ENCODE assay signal across 9 mouse cellular contexts in genomic region chr2:69713626-69714014, GRCm38 (mm10). TPM values are rescaled to one million over a fixed set of nuclear protein-coding genes. Genes with fewer than 3 reads are reported as not detected.
DNase-seq lines count a peak whose midpoint lies in the region; ATAC-seq and TF ChIP-seq lines count a peak whose summit lies in the region.
"Had no signal": no experiment of that assay in that cellular context is flagged by ENCODE, and none has a peak within 500 bp of the region (broad histone marks: within the 10 kb centered on the region; RNA-seq: fewer than 3 reads in every experiment).

No protein-coding gene starts in this region.

- peaks cover 8% of the 10 kb centered on the region; the same call in 1 of the 2 replicates for H3K36me3 ChIP-seq in heart, postnatal 0 days (replicated peaks; ENCODE audit: control insufficient read depth, insufficient read depth, low read length)
- H3K36me3 ChIP-seq in embryonic facial prominence, embryonic 10.5 days (replicated peaks): peaks cover 11% of the 10 kb centered on the region
- H3K36me3 ChIP-seq in hindbrain, embryonic 16.5 days (ENCODE audit: control insufficient read depth, insufficient read depth, low read length): no peaks in the 10 kb centered on the region
- 0 out of 2 replicates have a peak, but pooled peaks cover 6% of the 10 kb centered on the region for H3K36me3 ChIP-seq in midbrain, embryonic 14.5 days (ENCODE audit: control insufficient read depth, insufficient read depth, low read length)

- H3K9me3 ChIP-seq in heart, postnatal 0 days (replicated peaks; ENCODE audit: control insufficient read depth, low read length): no peaks in the 10 kb centered on the region
- H3K9me3 ChIP-seq in embryonic facial prominence, embryonic 10.5 days: no peaks in the 10 kb centered on the region
- H3K9me3 ChIP-seq in hindbrain, embryonic 16.5 days (ENCODE audit: control insufficient read depth, low read length): no peaks in the 10 kb centered on the region
- no peaks in the 10 kb centered on the region for H3K9me3 ChIP-seq in midbrain, embryonic 14.5 days (ENCODE audit: control insufficient read depth, low read length)

- no peak for DNase-seq in heart, postnatal 0 days (ENCODE audit: low spot score)
- DNase-seq in heart, adult 9 months (ENCODE audit: low spot score in 2 of 2): no peak
- DNase-seq in embryonic facial prominence, embryonic 10.5 days (ENCODE audit: low spot score): no peak
- DNase-seq in midbrain, embryonic 14.5 days: no peak
- DNase-seq in spleen, adult 18-20 months: no peak
- no peak for DNase-seq in thymus, postnatal 4 days
- no peak for DNase-seq in frontal cortex, postnatal 10 days (ENCODE audit: low spot score in 2 of 2)

- no peak overlapping the region; the same call in 1 of the 2 replicates for H3K9ac ChIP-seq in heart, postnatal 0 days (replicated peaks; ENCODE audit: low read depth, low read length)
- H3K9ac ChIP-seq in hindbrain, embryonic 16.5 days (ENCODE audit: low read depth, low read length): peak overlapping the region; percentile 91; the same call in 1 of the 2 replicates
- H3K9ac ChIP-seq in midbrain, embryonic 14.5 days (replicated peaks; ENCODE audit: low read length): no peak overlapping the region

- H3K4me2 ChIP-seq in heart, postnatal 0 days (ENCODE audit: low read depth, low read length): peak overlapping the region; percentile 90; the same call in 1 of the 2 replicates
- H3K4me2 ChIP-seq in hindbrain, embryonic 16.5 days (ENCODE audit: low read length): peak overlapping the region; percentile 79
- H3K4me2 ChIP-seq in midbrain, embryonic 14.5 days (ENCODE audit: low read length): peak overlapping the region; percentile 72

- WGBS in heart, postnatal 0 days: 26% methylated on average over 4 of the region's 4 CpGs
- WGBS in embryonic facial prominence, embryonic 10.5 days: 29% methylated on average over 4 of the region's 4 CpGs
- WGBS in hindbrain, embryonic 16.5 days: 22% methylated on average over 4 of the region's 4 CpGs
- 30% methylated on average over 4 of the region's 4 CpGs for WGBS in midbrain, embryonic 14.5 days

- H3K4me1 ChIP-seq in heart, postnatal 0 days (ENCODE audit: control insufficient read depth, insufficient read depth): 0 out of 2 replicates have a peak, but pooled peaks cover 6% of the 10 kb centered on the region
- H3K4me1 ChIP-seq in embryonic facial prominence, embryonic 10.5 days: peaks cover 7% of the 10 kb centered on the region
- peaks cover 5% of the 10 kb centered on the region for H3K4me1 ChIP-seq in hindbrain, embryonic 16.5 days (ENCODE audit: control insufficient read depth, insufficient read depth, low read depth, low read length)
- H3K4me1 ChIP-seq in midbrain, embryonic 14.5 days (ENCODE audit: control insufficient read depth, insufficient read depth, low read length): 0 out of 2 replicates have a peak, but pooled peaks cover 2% of the 10 kb centered on the region

- no peak overlapping the region for H3K27ac ChIP-seq in heart, postnatal 0 days (ENCODE audit: low read depth)
- H3K27ac ChIP-seq in embryonic facial prominence, embryonic 10.5 days (replicated peaks): no peak overlapping the region
- H3K27ac ChIP-seq in hindbrain, embryonic 16.5 days (ENCODE audit: low read depth, low read length): no peak overlapping the region
- no peak overlapping the region for H3K27ac ChIP-seq in midbrain, embryonic 14.5 days (replicated peaks; ENCODE audit: low read depth, low read length)

- TF ChIP-seq EP300 in heart, postnatal 0 days (IDR thresholded peaks at IDR 0.05; ENCODE audit: low read depth): no peak

- H3K27me3 ChIP-seq in heart, postnatal 0 days (ENCODE audit: control insufficient read depth, insufficient read depth, low read length): no peaks in the 10 kb centered on the region
- H3K27me3 ChIP-seq in embryonic facial prominence, embryonic 10.5 days (replicated peaks; ENCODE audit: low read depth, poor library complexity, severe bottlenecking): no peaks in the 10 kb centered on the region
- no peaks in the 10 kb centered on the region; the same call in 1 of the 2 replicates for H3K27me3 ChIP-seq in hindbrain, embryonic 16.5 days (replicated peaks; ENCODE audit: control insufficient read depth, insufficient read depth, low read length)
- no peaks in the 10 kb centered on the region for H3K27me3 ChIP-seq in midbrain, embryonic 14.5 days (ENCODE audit: control insufficient read depth, insufficient read depth, low read length)

- ATAC-seq in heart, postnatal 0 days (ENCODE audit: insufficient read depth, low read depth): no peak
- ATAC-seq in hindbrain, embryonic 16.5 days: peak; percentile 56; the same call in 1 of the 2 replicates
- ATAC-seq in midbrain, embryonic 14.5 days (ENCODE audit: low FRiP score, low TSS enrichment): peak; percentile 51; the same call in 1 of the 2 replicates

- TF ChIP-seq CTCF in heart, postnatal 0 days (IDR thresholded peaks at IDR 0.05; ENCODE audit: low read depth): no peak

- peak overlapping the region; percentile 80 for H3K4me3 ChIP-seq in heart, postnatal 0 days (ENCODE audit: low read depth, low read length)
- peak overlapping the region; percentile 87 for H3K4me3 ChIP-seq in embryonic facial prominence, embryonic 10.5 days
- H3K4me3 ChIP-seq in hindbrain, embryonic 16.5 days (ENCODE audit: low read length): peak overlapping the region; percentile 90
- peak overlapping the region; percentile 58 for H3K4me3 ChIP-seq in midbrain, embryonic 14.5 days (replicated peaks; ENCODE audit: low read depth, low read length)

RNA-seq across cellular contexts. Expression of gene Fastkd1, which starts 0.3 kb away (rescaled TPM):
- 22.5 and 40.3 TPM in 2 replicates for total RNA-seq in heart, postnatal 0 days (2014; rRNA removed; ENCODE audit: low replicate concordance)
- polyA plus RNA-seq in heart, postnatal 0 days (2015; fragmentation: Nextera tagmentation; extraction: Ambion mirVana): 18.7 and 18.9 TPM in 2 replicates
- polyA plus RNA-seq in embryonic facial prominence, embryonic 10.5 days (2016; fragmentation: Nextera tagmentation; extraction: Ambion mirVana): 14.4 and 16.3 TPM in 2 replicates
- 15.1 and 17.1 TPM in 2 replicates for polyA plus RNA-seq in hindbrain, embryonic 16.5 days (2015; fragmentation: Nextera tagmentation; extraction: Ambion mirVana)
- polyA plus RNA-seq in midbrain, embryonic 14.5 days (2014; fragmentation: Nextera tagmentation; extraction: Ambion mirVana): 15.7 and 20.1 TPM in 2 replicates

RNA-seq across cellular contexts. Expression of gene Ppig, which starts 8.7 kb away (rescaled TPM):
- 3.6 and 19.9 TPM in 2 replicates for total RNA-seq in heart, postnatal 0 days (2014; rRNA removed; ENCODE audit: low replicate concordance)
- polyA plus RNA-seq in heart, postnatal 0 days (2015; fragmentation: Nextera tagmentation; extraction: Ambion mirVana): 87.8 and 91.6 TPM in 2 replicates
- polyA plus RNA-seq in embryonic facial prominence, embryonic 10.5 days (2016; fragmentation: Nextera tagmentation; extraction: Ambion mirVana): 131 and 145 TPM in 2 replicates
- polyA plus RNA-seq in hindbrain, embryonic 16.5 days (2015; fragmentation: Nextera tagmentation; extraction: Ambion mirVana): 114 and 131 TPM in 2 replicates
- 91.2 and 95.9 TPM in 2 replicates for polyA plus RNA-seq in midbrain, embryonic 14.5 days (2014; fragmentation: Nextera tagmentation; extraction: Ambion mirVana)

RNA-seq across cellular contexts. Expression of gene Klhl41, which starts 43.7 kb away (rescaled TPM):
- 26.5 and 42.0 TPM in 2 replicates for total RNA-seq in heart, postnatal 0 days (2014; rRNA removed; ENCODE audit: low replicate concordance)
- polyA plus RNA-seq in heart, postnatal 0 days (2015; fragmentation: Nextera tagmentation; extraction: Ambion mirVana): 35.4 and 36.9 TPM in 2 replicates
- polyA plus RNA-seq in embryonic facial prominence, embryonic 10.5 days (2016; fragmentation: Nextera tagmentation; extraction: Ambion mirVana): 0.39 and 0.40 TPM in 2 replicates
- polyA plus RNA-seq in hindbrain, embryonic 16.5 days (2015; fragmentation: Nextera tagmentation; extraction: Ambion mirVana): 0.08 and 1.6 TPM in 2 replicates
- 0.11 and 0.21 TPM in 2 replicates for polyA plus RNA-seq in midbrain, embryonic 14.5 days (2014; fragmentation: Nextera tagmentation; extraction: Ambion mirVana)
- total RNA-seq: monocyte, adult 5-6 weeks had no signal

Comparison
In these comparisons a context has a peak if more than half of its experiments do, and no peak if none do; other contexts are left out.
1. RNA of gene Klhl41, which starts 43.7 kb away (polyA plus RNA-seq): 35.4 to 36.9 TPM in heart, postnatal 0 days; 0.39 to 0.40 TPM in embryonic facial prominence, embryonic 10.5 days, 0.11 to 0.21 TPM in midbrain, embryonic 14.5 days and 0.08 to 1.6 TPM in hindbrain, embryonic 16.5 days; every median in the first group is over 10 times any median in the second.
2. Peak in every context shown above with its lines, with median percentiles within 50 percentile points of each other: H3K4me2 ChIP-seq and H3K4me3 ChIP-seq.